Comparison of ENCODE assay signal across 9 mouse cellular contexts in genomic region chr11:16751457-16751982, GRCm38 (mm10). TPM values are rescaled to one million over a fixed set of nuclear protein-coding genes. Genes with fewer than 3 reads are reported as not detected.
DNase-seq lines count a peak whose midpoint lies in the region; ATAC-seq lines count a peak whose summit lies in the region.
"Had no signal": no experiment of that assay in that cellular context is flagged by ENCODE, and none has a peak within 500 bp of the region (broad histone marks: within the 10 kb centered on the region; RNA-seq: fewer than 3 reads in every experiment).

No protein-coding gene starts in this region.

- no peak overlapping the region for H3K9ac ChIP-seq in hindbrain, embryonic 11.5 days (ENCODE audit: low read depth, low read length)
- no peak overlapping the region; the same call in 1 of the 2 replicates for H3K9ac ChIP-seq in stomach, embryonic 14.5 days (replicated peaks; ENCODE audit: low read depth, low read length)

- H3K4me2 ChIP-seq in hindbrain, embryonic 11.5 days (replicated peaks; ENCODE audit: low read depth, low read length) = peak overlapping the region; percentile 99
- peak overlapping the region; percentile 85 for H3K4me2 ChIP-seq in stomach, embryonic 14.5 days (replicated peaks; ENCODE audit: low read depth, low read length)

- DNase-seq in retina, postnatal 1 day = peak; percentile 12
- no peak for DNase-seq in retina, embryonic 14.5 days (ENCODE audit: low spot score)
- DNase-seq in hindbrain, embryonic 11.5 days (ENCODE audit: low spot score) = no peak
- DNase-seq in lung, adult 18-20 months = peak; percentile 84 to 90
- DNase-seq in natural killer cell, adult 2 months (ENCODE audit: low spot score in 2 of 2) = no peak
- DNase-seq in spleen, adult 12 weeks (ENCODE audit: low spot score) = no peak

- no peaks in the 10 kb centered on the region for H3K4me1 ChIP-seq in hindbrain, embryonic 11.5 days (replicated peaks; ENCODE audit: control insufficient read depth, insufficient read depth, low read length)
- peaks cover 5% of the 10 kb centered on the region; the same call in 1 of the 2 replicates for H3K4me1 ChIP-seq in stomach, embryonic 14.5 days (ENCODE audit: control insufficient read depth, insufficient read depth, low read length)

- no peaks in the 10 kb centered on the region for H3K36me3 ChIP-seq in hindbrain, embryonic 11.5 days (ENCODE audit: control insufficient read depth, insufficient read depth, low read length)
- H3K36me3 ChIP-seq in stomach, embryonic 14.5 days (ENCODE audit: control insufficient read depth, insufficient read depth, low read length) = no peaks in the 10 kb centered on the region

- peaks cover 19% of the 10 kb centered on the region for H3K27me3 ChIP-seq in hindbrain, embryonic 11.5 days (ENCODE audit: control insufficient read depth, insufficient read depth, low read length)
- H3K27me3 ChIP-seq in stomach, embryonic 14.5 days (ENCODE audit: control insufficient read depth, insufficient read depth, low read length) = no peaks in the 10 kb centered on the region

- no peak overlapping the region for H3K27ac ChIP-seq in hindbrain, embryonic 11.5 days (ENCODE audit: low read depth, low read length)
- no peak overlapping the region; the same call in 1 of the 2 replicates for H3K27ac ChIP-seq in stomach, embryonic 14.5 days (ENCODE audit: low read length)

- WGBS in hindbrain, embryonic 11.5 days = 37% methylated on average over 7 of the region's 7 CpGs
- WGBS in stomach, embryonic 14.5 days = 40% methylated on average over 7 of the region's 7 CpGs

- no peak for ATAC-seq in hindbrain, embryonic 11.5 days (ENCODE audit: low FRiP score)
- no peak; the same call in 1 of the 2 replicates for ATAC-seq in stomach, embryonic 14.5 days (ENCODE audit: insufficient number of reproducible peaks, insufficient read depth, low FRiP score, low read depth)
- no peak for ATAC-seq in megakaryocyte progenitor cell, adult 5-6 weeks (replicated peaks; ENCODE audit: poor library complexity)

- H3K9me3 ChIP-seq in hindbrain, embryonic 11.5 days (ENCODE audit: control insufficient read depth, low read length) = no peaks in the 10 kb centered on the region
- no peaks in the 10 kb centered on the region for H3K9me3 ChIP-seq in stomach, embryonic 14.5 days (ENCODE audit: control insufficient read depth, low read depth, low read length)

- peak overlapping the region; percentile 55 for H3K4me3 ChIP-seq in hindbrain, embryonic 11.5 days (ENCODE audit: low read depth, low read length)
- peak overlapping the region; percentile 76 for H3K4me3 ChIP-seq in stomach, embryonic 14.5 days (ENCODE audit: low read depth, low read length)

RNA-seq across cellular contexts. Expression of gene Egfr, which starts 0.5 kb away (rescaled TPM):
- 3.8 and 5.9 TPM in 2 replicates for polyA plus RNA-seq in hindbrain, embryonic 11.5 days (2014; fragmentation: Nextera tagmentation; extraction: Ambion mirVana)
- polyA plus RNA-seq in stomach, embryonic 14.5 days (2014; fragmentation: Nextera tagmentation; extraction: Ambion mirVana) = 21.8 and 26.4 TPM in 2 replicates
- 0.05 TPM in 1 of 2 replicates, not detected in the other for total RNA-seq in megakaryocyte progenitor cell, adult 5-6 weeks (2015)
- not detected in 2 replicates for total RNA-seq in megakaryocyte progenitor cell, adult 5-6 weeks (2017)
- total RNA-seq: hematopoietic stem cell, adult 5-6 weeks had no signal

Comparison
In these comparisons a context has a peak if more than half of its experiments do, and no peak if none do; other contexts are left out.
1. DNase-seq: peak in retina, postnatal 1 day (single experiment) and lung, adult 18-20 months (2 of 2); none in retina, embryonic 14.5 days (single experiment), hindbrain, embryonic 11.5 days (single experiment), natural killer cell, adult 2 months (0 of 2) and spleen, adult 12 weeks (single experiment).